Mouse (Mus musculus): ENCODE data around the gene Fbxo28.
A peak's percentile ranks its signal among the peaks of the same experiment; 100 is the strongest.

Fbxo28 gene

DNA sequence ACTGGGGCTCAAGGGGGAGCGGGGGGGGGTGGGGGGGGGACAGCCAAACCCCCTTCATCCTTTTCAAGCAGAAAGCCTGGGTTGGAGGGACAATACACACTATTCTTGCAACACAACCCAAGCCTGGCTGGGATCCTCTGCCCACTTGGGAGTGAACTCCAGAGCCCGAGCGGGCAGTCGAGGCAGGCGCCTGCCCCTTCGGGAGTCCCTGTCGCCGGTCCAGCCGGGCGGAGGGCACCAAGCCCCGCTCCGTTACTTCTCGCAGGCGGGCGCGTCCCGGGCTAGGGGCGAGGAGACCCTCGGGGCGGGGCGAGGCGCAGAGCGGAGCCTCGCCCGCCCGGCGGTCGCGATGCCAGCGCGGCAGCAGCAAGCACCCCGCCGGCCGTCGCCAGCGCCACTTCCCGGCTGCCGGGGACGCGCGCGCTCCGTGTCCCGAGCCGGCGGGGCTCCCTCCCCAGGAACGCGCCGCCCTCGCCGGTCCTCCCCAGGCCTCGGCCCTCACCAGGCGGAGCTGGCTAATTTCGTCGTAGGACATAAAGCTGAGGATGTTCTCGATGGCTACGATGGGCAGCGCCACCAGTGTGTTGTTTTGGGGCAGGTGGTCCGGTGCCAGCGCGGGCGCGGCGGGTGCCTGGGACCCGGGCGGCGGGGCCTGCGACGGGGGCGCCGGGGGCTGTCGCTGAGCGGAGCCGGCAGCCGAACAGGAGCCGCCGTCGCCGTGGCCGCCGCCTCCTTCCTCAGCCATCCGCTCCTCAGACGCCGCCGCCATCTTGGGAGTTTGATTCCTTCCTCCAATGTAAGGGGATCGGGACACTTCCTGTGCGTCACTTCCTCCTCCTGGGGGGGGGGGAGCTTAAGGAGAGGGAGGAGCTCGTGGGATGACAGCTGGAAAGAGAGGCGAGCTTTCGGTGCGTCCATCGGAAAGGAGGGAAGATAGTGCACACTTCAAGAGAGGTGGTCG, at the start of gene Fbxo28:
Fbxo28 (minus strand) TSS at position 809 of the 961 bp plus-strand sequence.
- peak; percentile 80 to 91 for DNase-seq (ENCODE audit: low spot score in 2 of 2)

DNA sequence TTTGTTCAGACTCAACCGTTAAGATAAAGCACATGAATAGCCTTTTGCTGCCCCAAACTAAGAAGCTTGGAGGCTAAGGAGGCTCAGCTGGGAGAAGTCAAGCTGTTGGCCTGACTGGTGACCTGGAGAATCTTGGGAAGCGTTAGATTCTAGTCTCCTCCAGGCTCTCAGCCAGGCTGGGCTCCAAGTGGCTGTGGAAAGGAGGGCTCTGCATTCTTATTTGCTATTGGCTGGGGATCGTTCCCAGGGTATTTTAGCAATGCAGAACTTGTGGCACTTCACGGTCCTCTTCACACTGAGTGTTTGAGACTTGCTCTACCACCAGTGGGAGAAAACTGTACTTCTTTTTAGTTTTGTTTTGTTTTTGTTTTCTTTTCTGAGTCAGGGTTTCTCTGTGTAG, 47.3 kb upstream of the Fbxo28 start:
- no peak for DNase-seq (ENCODE audit: low spot score in 2 of 2)

DNA sequence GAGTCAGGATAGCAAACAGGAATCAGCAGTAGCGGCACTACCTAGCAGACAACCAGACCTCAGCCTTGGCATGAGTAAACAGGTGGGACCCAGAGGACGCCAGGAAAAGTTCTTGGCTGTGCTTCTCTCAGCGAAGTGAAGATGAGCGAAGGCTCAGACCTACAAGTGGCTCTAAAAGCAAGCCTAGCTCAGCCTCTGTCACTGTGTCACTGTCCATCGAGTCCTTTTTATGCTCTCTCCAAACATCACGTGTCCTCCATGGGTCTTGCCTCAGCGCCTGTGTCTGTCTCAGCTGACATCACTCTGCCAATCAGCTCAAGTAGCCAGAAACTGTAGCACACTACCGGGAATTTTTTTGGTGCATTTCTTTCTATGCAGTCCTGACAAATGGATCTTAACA, 45.0 kb upstream of the Fbxo28 start:
- no peak for DNase-seq (ENCODE audit: low spot score in 2 of 2)

DNA sequence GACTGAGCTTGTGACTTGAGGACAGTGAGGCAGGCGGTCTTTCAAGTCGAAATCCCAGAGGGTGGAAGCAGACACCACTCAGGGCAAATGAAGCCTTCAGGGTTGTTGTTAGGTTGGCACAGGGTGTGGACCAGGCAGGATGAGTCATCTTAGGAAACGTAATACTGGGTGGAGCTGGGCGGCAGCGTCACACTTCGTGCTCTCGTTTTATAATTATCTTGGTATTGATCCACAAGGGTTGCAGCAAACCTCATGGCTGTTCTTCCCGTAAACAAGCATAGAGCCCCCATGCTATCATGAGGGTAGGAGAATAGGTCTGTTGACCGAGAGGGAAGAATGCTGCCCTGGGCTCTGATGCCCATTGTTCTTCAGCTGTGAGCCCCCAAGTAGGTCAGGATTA, 41.7 kb upstream of the Fbxo28 start:
- DNase-seq (ENCODE audit: low spot score in 2 of 2) = no peak

DNA sequence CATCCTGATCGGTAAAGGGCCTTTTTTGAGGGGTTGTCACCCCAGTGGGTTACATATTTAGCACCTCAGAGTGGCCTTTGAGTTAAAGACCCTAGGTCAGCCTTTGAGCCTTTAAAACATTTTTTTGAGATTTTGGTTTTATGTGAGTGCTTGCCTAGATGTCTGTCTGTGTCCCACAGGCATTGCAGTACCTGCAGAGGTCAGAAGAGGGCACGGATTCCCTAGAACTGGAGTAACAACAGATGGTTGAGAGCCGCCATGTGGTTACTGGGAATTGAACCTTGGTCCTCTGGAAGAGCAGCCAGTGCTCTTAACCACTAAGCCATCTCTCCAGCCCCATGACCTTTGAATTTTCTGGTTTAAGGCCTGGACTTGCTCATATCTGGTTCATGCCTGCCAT, 39.9 kb upstream of the Fbxo28 start:
- no peak for DNase-seq (ENCODE audit: low spot score in 2 of 2)

DNA sequence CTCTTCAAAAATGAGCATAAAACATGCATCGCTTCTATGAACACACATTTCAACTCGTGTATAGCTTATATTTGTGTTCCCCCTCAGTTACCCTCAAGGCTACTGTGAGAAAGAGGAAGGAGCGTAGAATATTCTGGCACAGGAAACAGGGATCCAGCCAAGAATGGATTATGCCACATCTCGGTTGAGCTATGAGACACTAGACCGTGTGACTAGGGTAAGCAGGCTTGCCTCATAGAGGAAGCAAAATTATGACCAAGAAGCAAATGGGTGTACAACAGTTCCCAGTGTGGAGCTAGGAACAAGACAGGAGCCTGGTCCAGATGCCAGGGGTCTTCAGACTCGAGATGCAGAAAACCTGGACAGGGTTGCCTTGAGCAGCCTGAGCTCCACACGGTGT, 39.3 kb upstream of the Fbxo28 start:
- DNase-seq (ENCODE audit: low spot score in 2 of 2) = no peak

DNA sequence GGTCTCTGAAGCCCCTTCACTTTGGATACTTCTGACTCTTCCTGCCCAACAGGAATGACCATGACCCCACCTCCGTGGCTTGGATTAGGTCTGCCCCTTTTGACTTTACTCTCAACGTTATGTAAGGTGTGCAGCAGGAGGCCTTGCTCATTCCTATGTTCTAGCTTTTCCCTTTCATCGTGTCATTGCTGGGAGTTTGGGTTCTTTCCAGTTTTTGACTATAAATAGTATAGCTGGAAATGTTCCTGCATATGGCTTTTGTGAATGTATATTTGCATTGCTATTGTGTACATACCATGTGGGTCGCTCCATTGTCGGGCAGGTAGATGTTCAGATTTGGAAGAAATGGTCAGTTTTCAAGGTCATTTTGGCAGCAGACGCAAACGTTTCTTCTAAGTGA, 37.4 kb upstream of the Fbxo28 start:
- no peak for DNase-seq (ENCODE audit: low spot score in 2 of 2)

DNA sequence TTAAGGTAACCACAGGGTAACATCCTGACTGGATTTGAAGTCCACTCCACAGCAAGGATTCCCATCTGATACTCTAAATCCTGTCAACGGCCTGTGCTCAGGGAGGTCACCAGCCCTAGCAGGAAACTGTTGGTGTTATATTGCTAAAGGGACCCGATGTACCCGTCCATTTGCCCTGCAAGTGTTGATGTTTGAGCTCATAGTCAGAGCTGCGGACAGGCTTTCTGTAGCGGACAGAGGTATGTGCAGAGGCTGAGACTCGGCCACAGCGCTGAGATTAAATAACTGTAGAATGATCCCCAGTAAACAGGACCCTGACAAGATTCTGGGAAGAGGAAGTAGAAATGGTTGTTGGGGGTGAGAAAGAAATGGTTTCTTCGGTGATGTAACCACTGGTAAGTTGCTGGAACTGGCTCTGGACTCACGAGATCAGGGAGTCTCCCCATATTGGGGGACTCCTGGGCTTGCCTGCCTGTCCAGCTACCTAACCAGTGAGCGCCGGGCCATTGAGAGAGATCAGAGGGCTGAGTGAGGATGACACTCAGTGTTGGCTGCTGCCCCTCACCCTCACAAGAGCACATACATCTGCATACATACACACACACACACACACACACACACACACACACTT, 36.9 kb upstream of the Fbxo28 start:
- no peak for DNase-seq (ENCODE audit: low spot score in 2 of 2)

DNA sequence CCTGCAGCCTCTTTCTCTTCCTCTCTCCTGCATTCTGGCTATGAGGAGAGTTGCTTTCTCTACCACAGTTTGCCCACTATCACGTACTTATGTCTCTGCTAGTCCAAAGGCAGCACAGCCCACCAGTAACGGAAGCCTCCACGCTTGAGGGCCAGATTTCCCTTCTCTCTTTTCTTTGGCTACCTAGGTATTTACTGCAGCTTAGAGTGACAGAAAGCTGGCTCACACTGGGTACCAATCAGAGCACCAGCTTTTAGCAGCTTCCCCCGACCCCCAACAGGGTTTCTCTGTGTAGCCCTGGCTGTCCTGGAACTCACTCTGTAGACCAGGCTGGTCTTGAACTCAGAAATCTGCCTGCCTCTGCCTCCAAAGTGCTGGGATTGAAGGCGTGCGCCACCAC, 36.1 kb upstream of the Fbxo28 start:
- no peak for DNase-seq (ENCODE audit: low spot score in 2 of 2)

DNA sequence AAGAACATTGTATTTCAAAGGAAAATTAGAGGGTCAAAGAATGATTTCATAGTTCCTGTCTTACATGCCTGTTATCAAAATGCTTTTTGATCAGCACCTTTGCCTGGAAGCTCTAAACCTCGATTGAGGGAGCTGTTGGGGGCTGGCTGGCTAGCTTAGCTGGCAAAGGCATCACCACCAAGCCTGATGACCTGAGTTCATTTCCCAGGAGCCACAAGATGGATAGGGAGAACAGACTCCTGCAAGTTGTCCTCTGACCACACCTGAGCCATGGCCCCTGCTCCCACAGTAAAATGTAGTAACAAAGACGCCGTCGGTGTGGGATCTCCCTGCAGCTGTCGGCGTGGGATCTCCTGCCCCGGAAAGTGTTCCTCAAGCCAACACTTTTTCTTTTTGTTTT, 35.4 kb upstream of the Fbxo28 start:
- DNase-seq (ENCODE audit: low spot score in 2 of 2) = no peak

DNA sequence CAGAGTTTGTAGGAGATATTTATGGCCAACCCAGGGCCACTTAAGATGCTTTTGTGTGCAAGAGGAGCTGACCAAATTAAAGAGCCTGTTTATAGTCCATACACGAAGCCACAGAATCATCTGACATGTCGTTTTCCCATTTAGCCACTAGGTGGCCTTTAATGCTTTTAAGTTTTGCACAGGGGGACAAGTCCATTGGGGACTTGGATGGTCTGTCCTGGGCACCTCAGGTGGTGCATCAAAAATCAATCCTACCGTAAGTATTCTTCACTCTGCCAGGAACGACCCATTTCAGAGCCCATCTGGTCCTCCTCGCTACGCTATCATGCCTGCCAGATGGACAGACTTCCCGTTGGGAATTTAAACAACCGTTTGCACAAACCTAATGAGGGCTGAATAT, 34.8 kb upstream of the Fbxo28 start:
- DNase-seq (ENCODE audit: low spot score in 2 of 2) = no peak

DNA sequence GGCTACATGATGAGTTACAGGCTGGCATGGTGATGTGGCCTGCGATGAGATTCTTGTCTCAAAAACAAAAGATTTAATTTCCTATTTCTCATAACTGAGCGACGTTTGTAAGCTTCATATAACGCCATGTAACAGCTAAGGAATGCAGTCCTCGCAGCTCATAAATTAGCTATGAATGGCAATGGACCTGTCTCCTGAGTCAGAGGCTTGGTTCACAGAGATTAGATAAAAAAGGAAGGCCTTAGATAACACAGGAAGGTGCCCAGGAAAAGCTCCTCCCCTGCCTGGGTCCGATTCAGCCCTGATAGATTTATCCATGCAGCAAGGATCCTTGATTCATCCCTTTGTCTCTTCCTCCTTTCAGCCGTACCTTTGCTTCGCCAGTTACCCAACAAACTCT, 30.5 kb upstream of the Fbxo28 start:
- no peak for DNase-seq (ENCODE audit: low spot score in 2 of 2)

DNA sequence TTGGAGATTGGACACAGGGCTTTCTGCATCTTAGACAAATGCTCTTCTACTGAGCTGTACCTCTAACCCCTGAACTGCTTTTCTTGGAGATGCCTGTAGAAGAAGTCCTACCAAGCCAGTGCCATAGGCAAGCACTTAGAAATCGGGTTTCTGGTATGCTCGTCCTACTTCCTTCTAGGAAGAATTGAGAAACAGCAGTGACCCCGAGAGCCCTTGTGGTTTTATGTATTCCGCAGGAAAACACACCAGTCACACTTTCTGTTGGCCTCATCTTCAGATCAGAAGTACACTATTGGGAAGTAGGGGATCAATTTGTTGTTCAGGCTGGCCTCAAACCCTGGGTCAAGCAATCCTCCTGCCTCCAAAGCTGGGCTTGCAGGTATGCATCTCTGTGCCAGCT, 28.0 kb upstream of the Fbxo28 start:
- DNase-seq (ENCODE audit: low spot score in 2 of 2) = no peak

DNA sequence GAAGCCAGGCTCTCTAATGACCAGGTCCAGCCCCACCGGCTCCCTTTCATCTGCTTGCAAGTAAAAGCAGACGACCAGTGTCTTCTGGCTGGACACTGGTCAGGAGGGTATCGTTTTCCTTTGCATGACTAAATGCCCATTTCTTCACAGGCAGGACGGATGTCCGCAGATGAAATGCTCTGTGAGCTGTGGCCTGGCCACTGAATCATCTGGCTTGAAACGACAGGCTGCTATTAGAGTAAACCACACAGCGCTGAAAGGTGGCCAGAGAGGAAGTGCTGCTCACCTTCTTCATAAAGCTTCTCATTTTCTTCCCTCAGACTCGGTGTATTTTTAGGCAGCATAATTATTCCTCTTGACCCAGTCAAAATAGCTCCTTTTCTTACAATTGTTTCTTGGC, 27.4 kb upstream of the Fbxo28 start:
- no peak for DNase-seq (ENCODE audit: low spot score in 2 of 2)

DNA sequence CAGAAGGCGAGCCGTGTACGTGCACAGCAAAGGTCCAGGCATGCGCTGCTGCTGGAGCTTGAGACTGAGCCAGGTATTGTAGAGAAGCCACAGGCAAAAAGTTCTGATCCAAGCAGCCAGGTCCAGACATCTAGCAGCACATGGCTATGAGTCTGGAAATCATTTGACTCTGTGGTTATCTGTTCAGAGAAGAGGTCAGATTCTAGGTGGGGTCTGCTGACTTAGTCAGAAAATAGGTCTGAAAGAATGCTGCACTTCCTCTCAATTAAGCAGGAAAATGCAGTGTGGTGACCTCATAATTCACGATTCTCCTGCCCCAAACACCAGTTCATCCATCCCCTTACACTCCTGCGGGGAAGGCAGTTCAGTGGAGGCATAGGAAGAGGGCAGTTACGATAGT, 26.9 kb upstream of the Fbxo28 start:
- DNase-seq (ENCODE audit: low spot score in 2 of 2) = no peak

DNA sequence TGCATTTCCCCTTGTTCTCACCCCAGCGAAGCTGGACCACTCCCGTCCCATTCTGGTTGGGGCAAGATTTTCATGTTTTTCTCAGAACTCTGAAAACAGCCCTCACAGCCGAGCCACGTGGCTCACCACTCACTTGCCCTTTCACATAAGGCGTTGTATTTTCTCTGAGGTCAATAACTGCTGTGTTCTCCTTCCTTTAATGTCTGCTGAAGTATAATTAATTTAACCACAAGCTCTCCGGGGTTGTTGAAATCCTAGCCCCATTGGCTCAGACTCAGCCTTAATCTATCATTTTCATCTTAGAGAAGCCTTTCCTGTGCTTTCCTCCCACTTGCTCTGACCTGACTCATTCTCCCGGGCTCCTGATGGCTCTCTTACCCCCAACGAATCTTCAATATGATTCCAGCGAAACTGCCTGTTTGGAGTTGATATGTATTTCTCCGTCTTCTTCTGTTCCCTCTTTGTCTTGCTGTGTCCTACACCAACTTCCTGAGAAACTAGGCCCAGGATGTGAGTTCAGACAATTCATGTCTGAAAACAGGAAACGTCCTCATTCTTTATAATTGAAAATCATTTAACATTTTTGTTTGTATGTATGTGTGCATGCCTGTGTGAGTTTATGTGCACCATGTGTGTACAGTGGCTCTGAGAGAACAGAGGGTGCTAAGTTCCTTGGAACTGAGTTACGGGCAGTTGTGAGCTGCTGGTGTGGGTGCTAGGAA, 22.4 kb upstream of the Fbxo28 start:
- no peak for DNase-seq (ENCODE audit: low spot score in 2 of 2)

DNA sequence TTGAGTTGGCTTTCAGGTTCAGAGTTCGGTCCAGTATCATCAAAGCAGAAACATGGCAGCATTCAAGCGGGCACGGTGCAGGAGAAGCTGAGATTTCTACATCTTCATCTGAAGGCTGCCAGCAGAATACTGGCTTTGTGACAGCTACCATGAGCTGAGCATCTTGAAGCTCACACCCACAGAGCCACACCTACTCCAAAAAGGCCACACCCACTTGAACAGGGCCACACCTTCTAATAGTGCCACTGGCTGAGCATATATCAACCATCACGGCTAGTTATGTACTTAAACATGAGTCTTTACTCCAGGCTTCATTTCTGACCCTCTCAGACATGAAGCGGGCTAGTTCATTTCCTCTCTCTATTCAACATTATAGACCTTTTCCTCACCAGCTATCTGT, 21.3 kb upstream of the Fbxo28 start:
- no peak for DNase-seq (ENCODE audit: low spot score in 2 of 2)

DNA sequence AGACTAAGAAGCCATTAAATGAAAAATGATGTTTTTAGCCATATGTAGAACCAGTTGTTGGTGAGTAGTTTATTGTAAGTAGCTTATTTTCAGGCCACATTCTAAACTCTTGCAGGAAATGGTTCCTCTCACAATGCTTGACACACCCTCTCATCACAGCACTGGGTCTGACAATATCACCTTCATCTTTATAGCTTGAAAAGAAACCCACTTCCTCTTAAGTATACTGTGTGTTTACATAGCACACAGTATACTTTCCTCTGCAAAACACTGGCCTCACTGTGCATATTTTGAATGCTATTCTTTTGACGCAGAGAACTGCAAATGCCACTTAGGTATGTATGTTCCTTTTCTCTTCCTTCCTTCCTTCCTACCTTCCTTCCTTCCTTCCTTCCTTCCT, 16.7 kb upstream of the Fbxo28 start:
- DNase-seq (ENCODE audit: low spot score in 2 of 2) = no peak

DNA sequence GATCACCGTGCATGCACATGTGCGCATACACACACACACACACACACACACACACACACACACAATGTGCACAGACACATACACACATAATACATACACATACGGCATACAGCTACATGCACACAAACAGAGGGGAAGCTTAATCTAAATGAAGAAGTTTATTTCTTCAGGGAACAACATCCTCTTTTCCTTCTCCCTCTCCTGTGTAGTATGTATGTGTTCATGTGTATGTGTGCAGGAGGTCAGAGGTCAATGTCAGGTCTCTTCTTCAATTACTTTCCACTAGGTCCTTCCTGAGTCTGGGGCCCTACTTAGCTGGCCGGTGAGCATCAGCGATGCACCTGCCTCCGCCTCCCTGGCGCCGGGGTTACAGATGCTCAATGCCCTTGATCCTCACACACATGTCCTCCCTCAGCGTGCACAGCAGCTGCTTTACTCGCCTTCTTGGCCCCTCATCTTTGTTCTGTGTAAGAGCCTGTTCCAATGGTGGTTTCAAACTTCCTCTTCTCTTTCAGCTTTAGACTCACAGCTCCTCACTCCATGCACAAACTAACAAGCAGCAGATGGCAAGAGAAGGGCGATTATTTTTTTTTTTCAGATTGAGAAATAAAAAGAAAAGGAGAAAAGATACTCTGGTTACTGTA, 13.2 kb upstream of the Fbxo28 start:
- DNase-seq (ENCODE audit: low spot score in 2 of 2) = no peak

DNA sequence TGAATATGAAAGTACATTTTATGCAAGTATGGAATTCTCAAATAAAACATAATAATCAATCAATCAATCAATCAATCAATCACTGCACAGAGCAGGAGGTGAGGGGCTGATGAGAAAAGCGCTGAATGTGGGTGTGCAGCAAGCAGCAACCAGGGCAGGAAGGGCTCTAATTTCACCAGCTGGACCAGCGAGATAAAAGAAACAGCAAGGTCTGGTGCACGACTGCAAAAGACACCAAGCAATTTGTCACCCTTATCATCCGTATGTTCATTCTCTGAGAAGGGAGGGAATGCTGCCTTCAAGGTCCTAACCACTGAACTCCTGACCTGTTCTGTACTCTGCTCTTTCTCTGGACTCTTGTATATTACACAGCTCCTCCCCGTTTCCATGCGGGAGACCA, 8.1 kb upstream of the Fbxo28 start:
- DNase-seq (ENCODE audit: low spot score in 2 of 2) = no peak

DNA sequence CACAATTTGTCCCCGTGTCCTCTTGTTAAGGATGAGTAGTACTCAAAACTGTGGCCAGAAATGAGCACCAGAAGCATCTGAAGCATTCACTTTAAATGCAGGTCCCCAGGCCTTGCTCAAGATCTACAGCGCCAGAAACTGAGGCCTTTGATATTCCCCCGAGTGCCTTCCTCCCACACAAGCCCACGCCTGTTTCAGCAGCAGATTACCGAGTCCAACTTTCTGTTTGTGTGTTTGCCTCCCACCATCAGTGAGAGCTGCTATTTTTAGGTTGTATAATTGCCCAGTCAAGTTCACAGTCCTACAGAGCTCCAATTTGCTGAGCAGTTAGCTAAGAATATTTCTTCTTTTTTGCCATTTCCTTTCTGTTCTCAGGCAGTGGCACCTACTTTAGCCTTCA, 5.1 kb upstream of the Fbxo28 start:
- DNase-seq (ENCODE audit: low spot score in 2 of 2) = no peak

DNA sequence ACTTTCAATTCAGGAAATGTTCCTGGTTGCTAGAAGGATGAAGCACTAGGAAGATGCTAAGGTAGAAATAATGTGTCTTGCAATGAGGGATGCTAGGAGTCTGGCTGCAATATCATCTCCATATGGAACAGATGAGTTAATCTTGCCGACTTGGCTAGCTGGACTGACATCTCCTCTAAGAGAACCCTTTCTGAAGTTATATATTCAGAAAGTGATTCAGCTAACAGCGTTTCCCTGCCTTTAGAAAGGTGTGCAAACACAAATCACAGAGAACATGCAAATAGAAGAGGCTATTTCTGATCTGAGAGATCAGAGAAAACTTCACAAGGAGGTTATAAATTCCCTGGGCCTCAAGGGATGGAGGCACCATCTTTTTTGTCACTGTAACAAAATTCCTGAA, 4.4 kb upstream of the Fbxo28 start:
- no peak for DNase-seq (ENCODE audit: low spot score in 2 of 2)
